Mouse (Mus musculus): ENCODE measurements around the gene Smim27.

DNA sequence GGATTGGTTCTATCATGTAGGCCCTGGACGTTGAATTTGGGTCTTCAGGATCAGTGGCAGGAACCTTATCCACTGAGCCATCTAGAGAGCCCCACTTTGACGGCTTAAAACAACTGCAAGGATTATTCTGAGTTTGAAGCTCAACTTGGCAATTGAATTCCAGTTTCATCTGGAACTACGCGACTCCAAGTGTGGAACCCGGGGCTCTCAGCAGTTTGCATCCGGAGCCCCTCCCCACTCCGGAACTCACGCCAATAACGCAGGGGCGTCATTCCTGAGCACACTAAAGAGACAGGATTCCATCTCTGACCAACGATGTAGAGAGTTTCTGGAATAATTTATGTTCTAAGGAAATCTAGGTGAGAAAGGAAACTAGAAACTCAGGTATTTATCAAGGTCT, 42.2 kb upstream of the Smim27 start:
- TF ChIP-seq CTCF (conservative IDR thresholded peaks at IDR 0.05; ENCODE audit: low read length) (no peak), POU5F1 (IDR thresholded peaks at IDR 0.05; ENCODE audit: borderline replicate concordance, low read length) (no peak), NANOG (IDR thresholded peaks at IDR 0.05; ENCODE audit: borderline replicate concordance, low read length) (0 out of 2 replicates have a peak, but pooled peaks have one; percentile 5)

Measured in E14TG2a.4 (cell line).